In the genomic region with DNA sequence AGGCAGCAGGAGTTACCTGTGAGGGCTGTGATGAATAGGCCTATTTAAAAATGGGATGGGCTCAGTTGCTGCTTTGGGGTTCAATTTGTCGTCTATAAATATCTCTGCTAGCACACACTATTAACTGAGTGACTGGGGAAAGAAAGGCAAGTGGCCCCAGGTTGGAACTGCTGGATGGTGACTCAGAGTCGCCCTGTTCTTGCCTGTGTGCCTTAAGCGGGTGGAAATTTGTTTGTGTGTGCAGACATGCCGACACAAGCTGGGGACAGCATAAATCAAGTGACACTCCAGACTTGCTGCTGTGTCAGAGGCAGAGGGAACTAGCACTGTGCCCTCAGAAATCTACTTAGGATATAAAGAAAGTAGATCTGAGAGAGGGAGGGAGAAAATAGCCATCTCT, we compare ENCODE assay signal across 20 mouse cellular contexts.
DNase-seq lines count a peak whose midpoint lies in the region; ATAC-seq and TF ChIP-seq lines count a peak whose summit lies in the region.
"Had no signal": no experiment of that assay in that cellular context is flagged by ENCODE, and none has a peak within 500 bp of the region (broad histone marks: within the 10 kb centered on the region; RNA-seq: fewer than 3 reads in every experiment).

No protein-coding gene starts in this region.

- H3K4me3 ChIP-seq in embryonic facial prominence, embryonic 15.5 days (replicated peaks), result no peak overlapping the region
- H3K4me3 ChIP-seq in embryonic facial prominence, embryonic 10.5 days, result no peak overlapping the region
- no peak overlapping the region for H3K4me3 ChIP-seq in lung, embryonic 14.5 days (ENCODE audit: low read depth, low read length)
- H3K4me3 ChIP-seq: forebrain, embryonic 15.5 days; heart, embryonic 12.5 days; hindbrain, embryonic 12.5 days had no signal

- H3K27ac ChIP-seq in embryonic facial prominence, embryonic 15.5 days (replicated peaks), result 0 out of 2 replicates have a peak overlapping the region, but pooled peaks have one; percentile 0
- H3K27ac ChIP-seq in embryonic facial prominence, embryonic 10.5 days (replicated peaks), result no peak overlapping the region
- H3K27ac ChIP-seq in lung, embryonic 14.5 days (ENCODE audit: low read depth), result no peak overlapping the region
- H3K27ac ChIP-seq: forebrain, embryonic 15.5 days; hindbrain, embryonic 12.5 days had no signal

- H3K27me3 ChIP-seq in embryonic facial prominence, embryonic 15.5 days, result no peaks in the 10 kb centered on the region
- H3K27me3 ChIP-seq in embryonic facial prominence, embryonic 10.5 days (replicated peaks; ENCODE audit: low read depth, poor library complexity, severe bottlenecking), result no peaks in the 10 kb centered on the region
- H3K27me3 ChIP-seq in lung, embryonic 14.5 days (ENCODE audit: insufficient read depth, low read length), result no peaks in the 10 kb centered on the region
- H3K27me3 ChIP-seq: forebrain, embryonic 15.5 days; heart, embryonic 12.5 days; hindbrain, embryonic 12.5 days had no signal

- TF ChIP-seq CTCF in lung, embryonic 14.5 days (IDR thresholded peaks at IDR 0.05; ENCODE audit: low read depth), result no peak

- DNase-seq in embryonic facial prominence, embryonic 10.5 days (ENCODE audit: low spot score), result no peak
- peak; percentile 54 for DNase-seq in lung, embryonic 14.5 days
- DNase-seq in lung, postnatal 36 days, result no peak
- peak; percentile 77 for DNase-seq in urinary bladder, postnatal 14 days (ENCODE audit: low spot score)
- no peak for DNase-seq in urinary bladder, adult 2 months (ENCODE audit: low spot score)
- no peak for DNase-seq in heart, postnatal 4 days
- DNase-seq: adrenal gland, adult 8-10 months; adrenal gland, postnatal 36 days; B cell, adult 2 months; cerebellum, adult 2 months; cerebellum, postnatal 10 days; gastrocnemius, postnatal 10 days; heart, postnatal 36 days had no signal

- H3K4me2 ChIP-seq in embryonic facial prominence, embryonic 15.5 days (replicated peaks), result no peak overlapping the region
- no peak overlapping the region for H3K4me2 ChIP-seq in lung, embryonic 14.5 days
- H3K4me2 ChIP-seq: forebrain, embryonic 15.5 days; heart, embryonic 12.5 days; hindbrain, embryonic 12.5 days had no signal

- no peaks in the 10 kb centered on the region for H3K9me3 ChIP-seq in embryonic facial prominence, embryonic 15.5 days (replicated peaks)
- H3K9me3 ChIP-seq in embryonic facial prominence, embryonic 10.5 days, result no peaks in the 10 kb centered on the region
- H3K9me3 ChIP-seq in lung, embryonic 14.5 days (ENCODE audit: low read depth, low read length), result no peaks in the 10 kb centered on the region
- H3K9me3 ChIP-seq: G1E had no signal

- ATAC-seq in embryonic facial prominence, embryonic 15.5 days (ENCODE audit: insufficient number of reproducible peaks, low FRiP score, low TSS enrichment, low read depth), result no peak
- ATAC-seq in lung, embryonic 14.5 days (ENCODE audit: insufficient read depth), result no peak
- ATAC-seq: CD4-positive, CD25-positive, alpha-beta regulatory T cell, adult 4 months; forebrain, embryonic 15.5 days; hindbrain, embryonic 16.5 days had no signal

- H3K36me3 ChIP-seq in embryonic facial prominence, embryonic 15.5 days, result no peaks in the 10 kb centered on the region
- H3K36me3 ChIP-seq in embryonic facial prominence, embryonic 10.5 days (replicated peaks), result no peaks in the 10 kb centered on the region
- H3K36me3 ChIP-seq in lung, embryonic 14.5 days (ENCODE audit: insufficient read depth), result no peaks in the 10 kb centered on the region
- H3K36me3 ChIP-seq: forebrain, embryonic 15.5 days; G1E; heart, embryonic 12.5 days; hindbrain, embryonic 12.5 days had no signal

- H3K9ac ChIP-seq in embryonic facial prominence, embryonic 15.5 days, result no peak overlapping the region
- H3K9ac ChIP-seq in lung, embryonic 14.5 days, result no peak overlapping the region
- H3K9ac ChIP-seq: forebrain, embryonic 15.5 days; heart, embryonic 12.5 days; hindbrain, embryonic 12.5 days had no signal

- WGBS in embryonic facial prominence, embryonic 15.5 days, result 64% methylated on average over 4 of the region's 4 CpGs
- 81% methylated on average over 4 of the region's 4 CpGs for WGBS in embryonic facial prominence, embryonic 10.5 days
- WGBS in lung, embryonic 14.5 days, result 34% methylated on average over 4 of the region's 4 CpGs

- H3K4me1 ChIP-seq in embryonic facial prominence, embryonic 15.5 days, result 0 out of 2 replicates have a peak, but pooled peaks cover 3% of the 10 kb centered on the region
- H3K4me1 ChIP-seq in embryonic facial prominence, embryonic 10.5 days, result peaks cover 9% of the 10 kb centered on the region
- H3K4me1 ChIP-seq in lung, embryonic 14.5 days (ENCODE audit: insufficient read depth), result peaks cover 6% of the 10 kb centered on the region; the same call in 1 of the 2 replicates
- H3K4me1 ChIP-seq: forebrain, embryonic 15.5 days had no signal

Comparison
In these comparisons a context has a peak if more than half of its experiments do, and no peak if none do; other contexts are left out.
1. DNase-seq: peak in lung, embryonic 14.5 days (single experiment) and urinary bladder, postnatal 14 days (single experiment); none in embryonic facial prominence, embryonic 10.5 days (single experiment), lung, postnatal 36 days (single experiment), urinary bladder, adult 2 months (single experiment) and heart, postnatal 4 days (single experiment).